Mouse (Mus musculus): ENCODE measurements around the gene Tmem151b.

DNA sequence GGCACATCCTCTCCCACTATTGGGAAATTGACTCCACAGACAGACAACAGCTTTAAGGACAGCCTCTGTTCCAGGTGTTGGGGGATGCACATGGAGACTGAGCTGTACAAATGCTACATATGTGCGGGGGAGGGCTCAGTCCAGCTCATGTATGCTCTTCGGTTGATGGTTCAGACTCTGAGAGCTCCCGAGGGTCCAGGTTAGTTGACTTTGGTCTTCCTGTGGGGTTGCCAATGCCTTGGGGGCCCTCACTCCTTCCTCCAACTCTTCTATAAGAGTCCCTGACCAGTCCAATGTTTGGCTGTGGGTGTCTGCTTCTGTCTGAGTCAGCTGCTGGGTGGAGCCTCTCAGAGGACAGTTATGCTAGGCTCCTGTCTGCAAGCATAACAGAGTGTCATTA, 3.6 kb upstream of the Tmem151b start:
- TF ChIP-seq EP300 (IDR thresholded peaks at IDR 0.05) (no peak), CTCF (IDR thresholded peaks at IDR 0.05) (no peak)
